Mouse (Mus musculus): ENCODE data around the gene Dnajb7. TPM values are rescaled to one million over a fixed set of nuclear protein-coding genes. Genes with fewer than 3 reads are reported as not detected.
A peak's percentile ranks its signal among the peaks of the same experiment; 100 is the strongest.
"Not testable (repeated sequence)": the region's sequence is repeated elsewhere in the genome, so short reads cannot be mapped to it uniquely, and the experiment has no call there.

Dnajb7 gene
- 2.0 and 2.2 TPM in 2 replicates for polyA plus RNA-seq (2015; fragmentation: Nextera tagmentation; extraction: Ambion mirVana)

DNA sequence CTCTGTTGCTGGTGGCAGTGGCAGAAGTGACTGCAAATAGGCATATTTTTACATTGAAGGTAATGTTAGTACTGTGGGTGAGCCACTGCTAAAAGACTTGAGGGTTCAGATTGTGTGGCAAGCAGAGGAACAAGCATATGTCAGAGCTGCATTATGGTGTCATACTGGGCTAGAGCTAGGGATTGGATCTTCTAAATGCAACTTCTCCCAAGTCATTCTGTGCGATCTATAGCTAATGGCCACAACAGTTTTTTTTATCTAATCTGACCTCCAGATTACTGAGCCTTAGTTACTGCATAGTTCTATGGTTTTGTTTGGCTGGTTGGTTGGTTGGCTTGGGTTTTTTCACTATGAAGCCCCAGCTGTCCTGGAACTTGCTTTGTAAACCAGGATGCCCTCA, at the start of gene Dnajb7:
TSS of gene Dnajb7 (minus strand) at position 101 of the 400 bp plus-strand sequence.
- Histone ChIP-seq H3K4me3 (no peak within 1 kb of the TSS), H3K4me2 (no peak within 1 kb of the TSS), H3K27me3 (no peaks in the 10 kb centered on the region), H3K9me3 (replicated peaks) (no peaks in the 10 kb centered on the region), H3K36me3 (ENCODE audit: poor library complexity, severe bottlenecking) (0 out of 2 replicates have a peak, but pooled peaks cover 4% of the 10 kb centered on the region), H3K27ac (no peak within 1 kb of the TSS), H3K4me1 (no peaks in the 10 kb centered on the region), H3K9ac (no peak within 1 kb of the TSS)
- WGBS: 100% methylated on average over 1 of the region's 1 CpGs
- no peak for ATAC-seq

GRCm38 (mm10) chr15:81448463-81448862, 40.4 kb upstream of the Dnajb7 start:
- H3K4me1 ChIP-seq: no peaks in the 10 kb centered on the region
- ATAC-seq: 0 out of 2 replicates have a peak, but pooled peaks have one; percentile 53
- H3K9me3 ChIP-seq (replicated peaks): no peaks in the 10 kb centered on the region
- no peak overlapping the region for H3K4me2 ChIP-seq
- peaks cover 19% of the 10 kb centered on the region for H3K36me3 ChIP-seq (ENCODE audit: poor library complexity, severe bottlenecking)
- 0 out of 2 replicates have a peak overlapping the region, but pooled peaks have one; percentile 19 for H3K27ac ChIP-seq
- H3K27me3 ChIP-seq: no peaks in the 10 kb centered on the region
- no peak overlapping the region for H3K9ac ChIP-seq
- no peak overlapping the region for H3K4me3 ChIP-seq
- WGBS: 40% methylated on average over 3 of the region's 3 CpGs

DNA sequence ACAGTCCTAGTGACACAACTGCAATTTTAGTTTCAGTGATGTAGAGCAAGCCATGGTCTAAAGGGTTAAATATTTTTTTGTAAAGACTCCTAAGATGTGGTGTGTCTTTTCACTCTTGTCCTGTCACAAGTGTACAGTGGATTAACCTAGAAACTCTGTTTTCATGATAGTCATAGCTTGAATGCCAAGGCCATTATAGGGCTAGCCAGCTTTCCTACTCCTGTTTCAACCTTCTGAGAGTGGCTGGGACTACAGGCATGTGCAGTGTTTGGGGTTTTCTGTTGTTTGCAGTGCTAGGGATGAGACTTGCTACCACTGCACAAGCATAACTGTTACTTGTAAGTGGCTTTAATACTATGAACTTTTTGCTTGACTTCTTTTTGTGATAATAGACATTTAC, 31.1 kb upstream of the Dnajb7 start:
- Histone ChIP-seq H3K9me3 (replicated peaks) (no peaks in the 10 kb centered on the region), H3K9ac (no peak overlapping the region), H3K4me1 (no peaks in the 10 kb centered on the region), H3K27me3 (no peaks in the 10 kb centered on the region), H3K27ac (no peak overlapping the region), H3K4me3 (no peak overlapping the region), H3K36me3 (ENCODE audit: poor library complexity, severe bottlenecking) (peaks cover 20% of the 10 kb centered on the region; the same call in 1 of the 2 replicates), H3K4me2 (no peak overlapping the region)
- no peak for ATAC-seq

DNA sequence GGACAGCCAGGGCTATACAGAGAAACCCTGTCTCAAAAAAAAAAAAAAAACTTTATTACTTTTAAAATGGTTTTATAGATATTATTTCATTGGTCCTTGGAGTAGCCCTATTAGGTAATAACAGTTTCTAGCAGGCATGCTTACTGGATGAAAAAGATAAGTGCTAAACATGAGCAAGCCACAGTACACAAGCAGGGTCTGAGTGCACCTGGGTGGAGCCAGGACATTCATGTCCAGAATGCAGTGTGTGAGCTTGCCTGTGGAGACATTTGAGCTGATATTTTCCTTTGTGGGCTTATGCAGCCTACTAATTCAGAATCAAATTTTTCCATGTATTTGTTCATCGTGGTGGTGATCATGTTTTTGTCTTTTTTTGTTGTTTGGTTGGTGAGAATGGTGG, 30.2 kb upstream of the Dnajb7 start:
- 97% methylated on average over 1 of the region's 1 CpGs for WGBS
- Histone ChIP-seq H3K9ac (no peak overlapping the region), H3K4me1 (no peaks in the 10 kb centered on the region), H3K27ac (no peak overlapping the region), H3K36me3 (ENCODE audit: poor library complexity, severe bottlenecking) (peaks cover 17% of the 10 kb centered on the region; the same call in 1 of the 2 replicates), H3K4me2 (no peak overlapping the region), H3K9me3 (replicated peaks) (no peaks in the 10 kb centered on the region), H3K27me3 (no peaks in the 10 kb centered on the region), H3K4me3 (no peak overlapping the region)
- ATAC-seq: no peak

GRCm38 (mm10) chr15:81431195-81431594, 23.1 kb upstream of the Dnajb7 start:
- H3K27ac ChIP-seq: no peak overlapping the region
- no peak overlapping the region for H3K4me2 ChIP-seq
- H3K9ac ChIP-seq: no peak overlapping the region
- H3K36me3 ChIP-seq (ENCODE audit: poor library complexity, severe bottlenecking): peaks cover 32% of the 10 kb centered on the region
- no peaks in the 10 kb centered on the region for H3K9me3 ChIP-seq (replicated peaks)
- H3K27me3 ChIP-seq: no peaks in the 10 kb centered on the region
- no peak for ATAC-seq
- H3K4me1 ChIP-seq: no peaks in the 10 kb centered on the region
- 95% methylated on average over 1 of the region's 1 CpGs for WGBS
- no peak overlapping the region for H3K4me3 ChIP-seq

- Histone ChIP-seq H3K27me3 (no peaks in the 10 kb centered on the region), H3K4me3 (no peak overlapping the region), H3K9me3 (replicated peaks) (no peaks in the 10 kb centered on the region), H3K4me1 (no peaks in the 10 kb centered on the region), H3K27ac (no peak overlapping the region), H3K36me3 (ENCODE audit: poor library complexity, severe bottlenecking) (peaks cover 32% of the 10 kb centered on the region), H3K9ac (no peak overlapping the region), H3K4me2 (no peak overlapping the region)
- no peak for ATAC-seq
- 89% methylated on average over 2 of the region's 2 CpGs for WGBS
Observed at GRCm38 (mm10) chr15:81427947-81428346, 19.8 kb upstream of the Dnajb7 start.

DNA sequence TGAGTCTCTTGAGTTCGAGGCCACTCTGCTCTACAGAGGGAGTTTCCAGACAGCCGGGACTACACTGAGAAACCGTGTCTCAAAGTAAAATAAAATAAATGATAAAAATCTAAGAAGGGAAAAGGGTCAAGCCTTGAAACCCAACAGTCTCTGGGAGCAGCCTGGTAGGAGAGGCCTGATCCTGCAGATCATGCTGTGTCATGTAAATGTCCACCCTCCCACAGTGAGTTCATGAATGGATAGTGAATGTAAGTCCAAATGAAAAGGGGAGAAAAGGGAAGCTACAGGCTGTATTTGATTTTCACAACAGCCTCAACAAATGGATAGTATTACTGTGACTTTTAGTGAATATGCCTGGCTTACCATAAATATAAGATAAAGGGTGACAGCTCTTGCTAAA, 17.2 kb upstream of the Dnajb7 start:
- Histone ChIP-seq H3K27me3 (no peaks in the 10 kb centered on the region), H3K4me2 (no peak overlapping the region), H3K27ac (no peak overlapping the region), H3K9ac (no peak overlapping the region), H3K4me3 (no peak overlapping the region), H3K36me3 (ENCODE audit: poor library complexity, severe bottlenecking) (peaks cover 9% of the 10 kb centered on the region), H3K4me1 (peaks cover 9% of the 10 kb centered on the region), H3K9me3 (replicated peaks) (no peaks in the 10 kb centered on the region)
- no peak for ATAC-seq
- WGBS: 86% methylated on average over 3 of the region's 3 CpGs

GRCm38 (mm10) chr15:81422156-81422681, 14.1 kb upstream of the Dnajb7 start:
- WGBS: 55% methylated on average over 7 of the region's 7 CpGs
- H3K27ac ChIP-seq: no peak overlapping the region
- H3K9me3 ChIP-seq (replicated peaks): no peaks in the 10 kb centered on the region
- H3K4me3 ChIP-seq: no peak overlapping the region
- no peak overlapping the region for H3K4me2 ChIP-seq
- H3K9ac ChIP-seq: no peak overlapping the region; the same call in 1 of the 2 replicates
- H3K36me3 ChIP-seq (ENCODE audit: poor library complexity, severe bottlenecking): peaks cover 1% of the 10 kb centered on the region
- peaks cover 10% of the 10 kb centered on the region for H3K4me1 ChIP-seq
- no peak for ATAC-seq
- no peaks in the 10 kb centered on the region for H3K27me3 ChIP-seq

DNA sequence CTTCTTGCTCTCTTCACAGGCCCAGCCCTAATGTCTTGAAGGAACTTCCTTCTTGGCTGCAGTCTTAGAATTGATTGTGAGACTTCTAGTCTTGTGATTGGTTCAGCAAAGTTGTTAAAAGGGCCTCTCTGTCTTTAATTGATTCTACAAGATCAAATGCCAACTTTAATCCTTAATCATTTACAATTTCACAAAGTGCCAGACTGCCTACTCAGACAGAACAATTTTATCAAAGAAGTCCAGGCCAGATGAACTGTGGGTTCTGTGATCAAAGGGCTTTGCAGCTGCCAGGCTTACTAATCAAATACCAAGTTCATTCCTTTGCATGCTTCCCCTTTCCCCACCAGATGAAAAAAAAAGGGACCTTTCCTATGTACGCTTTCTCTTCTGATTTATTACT, 13.4 kb upstream of the Dnajb7 start:
- Histone ChIP-seq H3K9me3 (replicated peaks) (no peaks in the 10 kb centered on the region), H3K4me3 (no peak overlapping the region), H3K9ac (no peak overlapping the region), H3K27ac (no peak overlapping the region), H3K36me3 (ENCODE audit: poor library complexity, severe bottlenecking) (no peaks in the 10 kb centered on the region), H3K27me3 (no peaks in the 10 kb centered on the region), H3K4me1 (peaks cover 18% of the 10 kb centered on the region), H3K4me2 (no peak overlapping the region)
- 47% methylated on average over 1 of the region's 1 CpGs for WGBS
- no peak for ATAC-seq

DNA sequence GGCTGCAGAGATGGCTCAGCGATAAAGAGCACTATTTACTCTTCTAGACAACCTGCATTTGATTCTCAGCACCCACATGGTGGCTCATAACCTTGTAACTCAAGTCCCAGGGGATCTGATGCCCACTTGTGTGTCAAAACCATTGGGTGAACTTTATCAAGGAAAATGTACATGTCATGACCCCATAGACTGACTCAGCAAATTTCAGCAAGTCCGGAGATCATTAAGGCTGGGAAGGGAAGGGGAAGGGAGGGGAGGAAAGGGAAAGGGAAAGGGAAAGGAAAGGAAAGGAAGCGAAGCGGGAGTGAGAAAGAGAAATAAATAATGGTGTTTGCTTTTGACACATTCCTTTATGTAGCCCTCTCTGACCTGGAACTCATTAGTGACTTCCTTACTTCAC, 10.0 kb upstream of the Dnajb7 start:
- H3K36me3 ChIP-seq (ENCODE audit: poor library complexity, severe bottlenecking): no peaks in the 10 kb centered on the region
- ATAC-seq: no peak
- H3K4me3 ChIP-seq: no peak overlapping the region
- H3K27me3 ChIP-seq: no peaks in the 10 kb centered on the region
- H3K4me2 ChIP-seq: no peak overlapping the region
- H3K27ac ChIP-seq: no peak overlapping the region
- no peak overlapping the region for H3K9ac ChIP-seq
- WGBS: 89% methylated on average over 4 of the region's 4 CpGs
- H3K4me1 ChIP-seq: peaks cover 18% of the 10 kb centered on the region
- H3K9me3 ChIP-seq (replicated peaks): no peaks in the 10 kb centered on the region

- not testable (repeated sequence) for H3K36me3 ChIP-seq (ENCODE audit: poor library complexity, severe bottlenecking); H3K9me3 ChIP-seq (replicated peaks); H3K27me3 ChIP-seq; H3K27ac ChIP-seq
- Histone ChIP-seq H3K9ac (peak overlapping the region; percentile 37; the same call in 1 of the 2 replicates), H3K4me2 (peak overlapping the region; percentile 58), H3K4me3 (peak overlapping the region; percentile 31), H3K4me1 (peaks cover 18% of the 10 kb centered on the region)
- peak; percentile 30; the same call in 1 of the 2 replicates for ATAC-seq
- WGBS: 4% methylated on average over 22 of the region's 22 CpGs
Observed at GRCm38 (mm10) chr15:81416763-81417310, 8.7 kb upstream of the Dnajb7 start.

DNA sequence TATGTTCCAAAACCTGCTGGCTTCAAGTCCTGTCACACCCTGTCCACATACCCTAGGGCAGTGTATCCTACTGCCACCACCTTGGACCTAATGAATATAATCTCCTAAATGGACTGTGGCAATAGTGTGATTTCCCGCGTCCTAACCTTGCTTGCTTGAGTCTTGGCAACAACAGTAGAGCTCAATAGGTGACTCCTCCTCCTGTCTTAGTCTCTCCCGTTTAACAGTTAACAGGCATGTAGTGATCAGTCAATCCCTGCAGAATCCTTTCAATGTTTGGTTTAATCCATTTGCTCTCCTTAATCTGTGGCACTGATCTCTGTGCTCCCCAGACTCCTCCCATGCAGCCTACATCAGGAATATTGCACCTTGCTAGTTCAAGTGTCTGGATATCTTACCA, 3.1 kb downstream of the Dnajb7 start:
- H3K9ac ChIP-seq: no peak overlapping the region
- H3K9me3 ChIP-seq (replicated peaks): no peaks in the 10 kb centered on the region
- ATAC-seq: no peak
- no peaks in the 10 kb centered on the region for H3K27me3 ChIP-seq
- peaks cover 10% of the 10 kb centered on the region for H3K4me1 ChIP-seq
- WGBS: 88% methylated on average over 3 of the region's 3 CpGs
- H3K36me3 ChIP-seq (ENCODE audit: poor library complexity, severe bottlenecking): 0 out of 2 replicates have a peak, but pooled peaks cover 4% of the 10 kb centered on the region
- H3K4me3 ChIP-seq: no peak overlapping the region
- no peak overlapping the region for H3K4me2 ChIP-seq
- H3K27ac ChIP-seq: no peak overlapping the region
